Mouse (Mus musculus): Measurements from ENCODE around the gene Gm20696.

Gene Gm20696

DNA sequence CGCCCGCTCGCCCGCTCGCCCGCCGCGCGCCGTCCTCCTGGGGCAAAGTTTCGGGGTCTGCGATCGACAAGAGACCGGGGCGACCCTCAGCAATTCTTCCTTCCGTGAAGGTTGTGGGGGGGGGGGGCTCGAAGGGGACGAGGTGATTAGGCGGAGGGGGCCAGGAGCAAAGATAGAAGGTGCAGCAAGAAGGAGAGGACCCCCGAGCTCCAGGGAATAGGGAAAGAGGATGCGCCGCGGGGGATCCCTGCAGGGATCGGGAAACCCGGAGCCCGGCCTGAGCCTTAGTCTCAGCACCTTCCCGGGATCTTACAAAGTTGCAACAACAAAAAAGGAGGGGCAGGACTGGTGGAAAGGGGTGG lies 145.9 kb downstream of the Gm20696 start:
- DNase-seq (ENCODE audit: low spot score in 2 of 2), result no peak

- peak in 1 of 2 experiments; percentile 70 for DNase-seq (ENCODE audit: low spot score in 2 of 2)
Measured at GRCm38 (mm10) chr6:99519806-99520675, 146.6 kb downstream of the Gm20696 start.

- no peak for DNase-seq (ENCODE audit: low spot score in 2 of 2)
Measured at GRCm38 (mm10) chr6:99519052-99519451, 147.5 kb downstream of the Gm20696 start.

DNA sequence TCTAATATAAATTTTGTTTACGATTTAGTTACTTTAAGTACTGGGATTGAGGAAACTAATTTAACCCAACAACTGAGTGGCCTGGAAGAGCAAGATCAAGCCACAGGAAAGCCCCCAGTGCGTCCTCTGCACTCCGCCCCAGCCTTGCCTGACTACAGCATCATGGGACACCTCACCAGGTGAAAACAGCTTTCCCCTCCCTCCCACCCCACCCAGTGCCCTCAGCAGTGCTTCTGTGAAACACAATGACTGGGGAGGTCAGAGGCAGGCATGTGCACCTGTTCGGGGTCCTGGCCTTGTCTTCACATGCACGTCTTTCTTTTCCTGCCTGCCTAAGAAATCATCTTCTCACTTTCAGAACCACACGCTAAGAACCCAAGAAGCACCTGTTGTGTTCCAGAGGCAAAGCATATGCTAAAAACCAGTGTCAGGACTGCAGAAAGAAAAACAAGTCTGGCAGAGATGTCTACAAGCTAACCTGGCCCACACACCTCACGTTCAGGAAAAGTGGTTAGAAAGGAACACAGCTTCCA lies 150.9 kb downstream of the Gm20696 start:
- DNase-seq (ENCODE audit: low spot score in 2 of 2), result no peak

- DNase-seq (ENCODE audit: low spot score in 2 of 2), result no peak
Measured at GRCm38 (mm10) chr6:99511862-99512261, 154.7 kb downstream of the Gm20696 start.

DNA sequence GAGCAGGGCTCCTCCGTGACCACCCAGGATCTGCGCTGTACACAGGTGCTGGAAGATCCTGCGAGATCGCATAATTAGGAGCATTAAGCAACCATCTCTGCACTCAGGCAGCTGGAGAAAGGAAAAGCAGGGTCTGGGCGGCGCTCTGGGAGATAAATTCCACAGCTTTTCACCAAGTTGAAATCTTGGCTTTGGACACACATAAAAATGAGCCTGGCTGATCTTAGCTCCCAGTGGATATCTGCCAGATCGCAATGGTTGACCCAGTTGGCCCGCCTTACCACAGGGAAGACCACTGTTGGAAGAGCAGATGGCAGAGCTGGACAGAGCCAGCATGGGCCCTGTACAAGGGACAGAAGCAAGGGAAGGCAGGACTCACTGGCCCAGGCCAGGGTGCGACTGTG lies 157.4 kb downstream of the Gm20696 start:
- DNase-seq (ENCODE audit: low spot score in 2 of 2), result no peak

DNA sequence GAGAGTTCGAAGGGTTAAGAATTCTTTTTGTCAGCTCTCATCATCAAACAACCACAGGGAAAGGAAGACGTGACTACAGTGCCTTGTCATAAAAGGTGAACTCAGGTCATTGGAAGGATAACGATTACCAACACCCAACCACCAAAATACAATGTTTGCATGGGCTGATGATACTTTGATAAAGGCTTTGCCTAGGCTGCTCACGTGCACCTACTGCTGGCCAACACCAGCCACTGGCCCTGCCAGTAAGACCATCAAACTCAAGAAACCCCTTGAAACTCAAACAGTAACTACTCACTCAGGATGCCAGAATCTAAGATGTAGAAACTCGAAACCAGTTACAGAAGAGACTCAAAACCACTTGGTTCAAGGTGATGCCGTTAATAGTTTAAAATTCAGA lies 159.8 kb downstream of the Gm20696 start:
- no peak for DNase-seq (ENCODE audit: low spot score in 2 of 2)

GRCm38 (mm10) chr6:99503741-99504140 lies 162.9 kb downstream of the Gm20696 start:
- no peak for DNase-seq (ENCODE audit: low spot score in 2 of 2)

DNA sequence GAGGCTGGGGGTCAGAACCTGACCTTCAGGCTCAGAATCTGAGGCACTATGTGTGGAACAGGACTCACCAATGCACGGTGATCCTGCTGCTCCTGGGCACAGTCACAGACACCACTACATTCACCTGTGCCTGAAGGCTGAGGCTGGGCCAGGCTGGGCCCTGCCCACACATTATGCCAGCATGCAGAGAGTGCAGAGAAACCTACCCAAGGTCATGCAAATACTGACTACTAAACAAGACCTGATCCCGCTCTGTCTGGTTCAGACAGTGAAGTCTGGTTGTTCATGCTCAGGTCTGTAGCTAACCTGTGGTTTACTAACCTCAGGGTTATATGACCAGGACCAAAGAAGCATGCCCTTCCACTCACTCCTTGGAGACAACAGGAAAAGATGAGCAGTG lies 163.9 kb downstream of the Gm20696 start:
- no peak for DNase-seq (ENCODE audit: low spot score in 2 of 2)

DNA sequence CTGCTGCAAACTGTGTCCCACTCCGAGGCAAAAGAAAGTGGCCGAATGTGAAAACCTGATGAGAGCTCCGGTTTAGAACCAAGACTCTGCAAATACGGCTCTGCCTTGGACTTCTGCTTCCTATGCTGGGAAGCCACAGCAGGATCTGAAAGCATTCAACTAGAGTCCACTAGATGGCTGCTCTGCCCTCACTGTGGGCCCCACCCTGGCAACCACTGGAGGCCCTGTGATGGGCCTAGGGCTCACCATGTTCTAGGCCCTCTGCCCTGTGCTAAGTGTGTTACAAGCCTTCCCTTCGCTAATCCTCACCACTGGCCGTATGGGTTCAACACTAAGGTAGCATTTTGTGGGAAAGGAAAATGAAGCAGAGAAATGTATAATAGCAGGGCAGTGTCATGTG lies 164.3 kb downstream of the Gm20696 start:
- no peak for DNase-seq (ENCODE audit: low spot score in 2 of 2)

DNA sequence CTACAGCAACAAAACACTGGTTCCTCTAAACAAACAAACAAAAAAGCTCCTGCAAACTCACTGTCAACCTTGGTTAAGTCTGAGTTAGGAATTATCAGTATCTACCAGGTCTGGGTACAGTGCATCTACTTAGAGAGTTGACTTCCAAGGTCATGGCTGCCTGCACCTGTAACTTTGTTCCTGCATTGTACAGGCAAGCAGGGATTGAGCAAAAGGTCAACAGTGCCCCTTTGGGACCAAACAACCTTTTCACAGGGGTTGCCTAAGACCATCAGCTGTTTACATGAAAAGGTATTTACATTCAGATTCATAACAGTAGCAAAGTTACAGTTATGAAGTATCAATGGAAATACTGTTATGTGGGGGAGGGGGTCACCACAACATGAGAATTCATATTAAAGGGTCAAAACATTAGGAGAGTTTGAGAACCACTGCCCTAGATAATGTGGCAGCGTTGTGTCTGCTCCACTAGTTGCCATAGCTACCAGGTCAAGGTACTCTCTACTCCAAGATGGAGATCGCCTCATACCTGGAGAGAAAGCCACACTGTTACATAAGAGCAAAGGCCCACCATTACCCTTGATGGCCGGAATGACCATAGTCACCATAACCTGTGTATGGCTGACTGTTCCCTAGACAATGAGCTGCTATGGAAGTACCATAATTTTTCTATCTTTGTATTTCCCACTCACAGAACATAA lies 165.9 kb downstream of the Gm20696 start:
- no peak for DNase-seq (ENCODE audit: low spot score in 2 of 2)

DNA sequence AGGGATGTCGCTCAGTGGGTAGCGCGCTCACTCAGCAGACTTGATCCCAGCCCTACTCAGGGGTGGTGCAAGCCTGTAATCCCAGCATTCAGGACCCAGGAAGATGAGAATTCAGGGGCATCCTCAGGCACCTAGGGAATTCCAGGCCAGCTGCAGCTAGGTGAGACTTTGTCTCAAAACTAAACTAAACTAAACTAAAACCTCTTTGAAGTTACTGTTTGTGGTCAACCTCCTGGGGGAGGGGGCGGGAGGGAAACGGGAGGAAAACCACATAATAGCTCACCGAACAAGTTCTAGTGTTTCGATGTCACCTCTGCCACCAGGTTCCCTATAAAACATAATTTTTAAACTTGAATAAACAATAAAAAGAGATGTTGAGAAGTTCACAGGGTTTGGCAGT lies 168.5 kb downstream of the Gm20696 start:
- DNase-seq (ENCODE audit: low spot score in 2 of 2), result no peak

DNA sequence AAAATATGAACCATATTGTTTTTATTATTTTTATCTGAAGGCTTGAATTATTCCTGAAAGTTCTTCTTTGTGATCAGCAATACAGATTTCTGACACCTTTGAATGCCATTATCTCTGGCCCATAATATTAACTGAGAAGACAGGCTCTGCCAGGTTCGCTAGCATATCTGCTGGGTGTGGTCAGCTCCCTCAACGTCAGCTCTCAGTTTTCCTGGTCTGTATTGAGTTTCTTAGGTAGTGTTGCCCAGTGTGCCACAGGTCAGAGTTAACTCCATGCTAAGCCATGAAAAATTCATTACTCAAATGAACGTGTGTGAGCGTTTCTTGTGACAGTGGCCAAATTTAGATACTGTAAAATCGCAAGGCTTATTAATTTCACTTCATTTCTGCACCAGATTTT lies 170.5 kb downstream of the Gm20696 start:
- DNase-seq (ENCODE audit: low spot score in 2 of 2), result no peak

DNA sequence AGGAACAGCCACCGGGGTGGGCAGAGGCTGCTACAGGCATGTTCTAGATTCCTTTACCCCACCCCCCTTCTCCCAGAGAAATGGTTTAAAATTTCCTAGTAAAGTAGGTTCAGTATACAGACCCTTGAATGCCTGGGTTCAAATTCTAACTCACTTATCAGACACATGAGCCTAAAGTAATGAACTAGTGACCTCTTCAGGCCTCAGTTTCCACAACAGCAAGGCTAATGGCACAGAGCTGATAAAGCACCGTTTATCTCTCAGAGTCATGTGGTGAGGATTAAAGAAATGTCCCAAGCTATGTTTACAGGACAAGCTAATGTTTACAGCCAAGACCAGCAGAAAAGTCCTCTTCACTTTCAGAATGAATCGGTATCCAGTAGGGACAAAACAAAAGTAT lies 173.7 kb downstream of the Gm20696 start:
- no peak for DNase-seq (ENCODE audit: low spot score in 2 of 2)

DNA sequence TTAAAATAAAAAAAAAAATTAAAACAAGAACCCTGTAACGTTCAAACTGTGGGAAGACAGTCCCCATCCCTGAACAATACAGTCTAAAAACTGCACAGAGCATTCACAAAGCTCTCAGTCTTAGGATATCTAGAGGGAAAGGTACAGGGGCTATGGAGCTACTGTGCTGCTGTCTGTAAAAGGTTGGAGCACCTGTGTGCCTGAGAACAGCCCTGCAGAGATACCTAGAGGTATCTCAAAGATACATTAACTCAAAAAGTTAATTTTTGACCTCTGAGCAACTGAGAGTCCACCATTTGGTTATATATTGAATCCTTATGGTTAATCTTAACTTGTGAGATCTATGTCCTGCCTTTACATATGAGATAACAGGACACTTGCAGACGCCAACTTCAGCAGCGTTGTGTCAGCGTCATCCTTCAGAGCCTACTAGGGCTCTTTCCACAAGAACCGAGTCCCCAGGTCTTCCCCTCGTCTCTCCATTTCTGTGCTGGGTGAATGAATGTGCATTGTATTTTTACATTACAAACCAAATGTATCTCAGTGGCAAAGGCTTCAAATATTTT lies 174.5 kb downstream of the Gm20696 start:
- DNase-seq (ENCODE audit: low spot score in 2 of 2), result no peak

DNA sequence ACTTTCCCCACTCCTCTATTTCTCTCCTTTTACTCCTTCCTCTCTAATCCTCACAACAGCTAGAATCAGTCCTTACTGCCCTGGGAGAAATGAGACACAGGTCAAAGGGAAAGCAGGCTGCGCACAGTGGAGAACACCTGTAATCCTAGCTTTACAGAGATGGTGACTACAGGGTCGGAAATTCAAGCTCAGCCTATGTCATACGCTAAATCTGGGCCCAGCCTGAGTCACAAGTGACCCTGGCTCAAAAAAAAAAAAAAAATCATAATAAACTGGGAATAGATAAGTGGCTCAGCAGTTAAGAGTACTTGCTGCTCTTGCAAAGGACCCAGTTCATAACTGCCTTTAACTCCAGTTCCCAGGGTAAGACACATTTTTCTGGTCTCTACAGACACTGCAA lies 175.5 kb downstream of the Gm20696 start:
- no peak for DNase-seq (ENCODE audit: low spot score in 2 of 2)

DNA sequence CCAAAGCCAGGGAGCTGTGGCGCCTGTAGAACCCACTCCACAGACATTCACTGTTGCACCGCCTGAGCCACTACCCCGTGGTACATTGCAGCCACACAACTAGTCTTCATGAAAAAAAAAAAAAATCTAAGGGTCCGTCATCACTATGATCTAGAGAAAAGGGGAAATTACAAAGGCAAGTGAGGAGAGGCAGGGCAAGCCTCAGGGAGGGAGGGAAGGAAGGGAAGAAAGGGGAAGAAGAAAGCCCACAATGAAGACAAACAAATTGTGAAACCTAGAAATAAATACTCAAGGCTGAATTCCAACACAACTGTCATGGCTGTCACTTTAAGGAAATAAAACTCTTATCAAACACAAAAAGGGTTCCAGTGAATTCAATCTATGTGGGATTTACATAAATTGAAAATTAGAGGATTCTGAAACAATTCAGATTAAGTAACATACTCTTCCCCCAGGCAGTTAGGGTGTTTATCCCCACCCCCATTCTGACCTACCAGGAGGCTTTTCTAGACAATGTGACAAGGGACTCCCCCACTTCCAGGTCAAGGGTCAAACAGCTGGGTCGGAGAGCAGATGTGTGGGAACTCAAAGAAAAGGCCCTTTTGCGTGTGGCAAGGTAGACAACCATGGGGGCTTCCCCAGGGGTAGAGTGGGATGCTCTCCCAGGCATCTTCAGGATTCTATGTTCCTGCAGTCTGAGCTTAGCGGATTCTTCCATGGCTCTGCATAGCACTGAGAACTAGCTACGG lies 176.5 kb downstream of the Gm20696 start:
- no peak for DNase-seq (ENCODE audit: low spot score in 2 of 2)

DNA sequence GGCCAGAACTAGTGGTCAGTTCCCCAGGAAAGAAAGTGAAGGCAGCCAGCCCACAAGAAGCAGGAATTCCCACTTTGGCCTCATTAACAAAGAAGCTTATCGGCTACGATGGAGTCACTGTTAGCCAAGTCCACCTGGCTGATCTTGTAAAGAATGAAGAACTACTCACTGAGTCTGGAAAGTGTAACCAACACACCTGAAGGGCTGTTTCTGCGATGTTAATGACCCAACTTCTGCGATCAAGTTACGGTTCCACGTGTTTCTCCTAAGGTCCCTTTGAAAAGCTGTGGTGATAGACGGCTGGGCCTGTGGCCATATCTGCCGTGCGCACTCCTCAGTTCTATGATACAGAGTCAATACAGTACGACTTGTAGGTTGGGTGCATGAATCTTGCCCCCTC lies 177.2 kb downstream of the Gm20696 start:
- no peak for DNase-seq (ENCODE audit: low spot score in 2 of 2)

DNA sequence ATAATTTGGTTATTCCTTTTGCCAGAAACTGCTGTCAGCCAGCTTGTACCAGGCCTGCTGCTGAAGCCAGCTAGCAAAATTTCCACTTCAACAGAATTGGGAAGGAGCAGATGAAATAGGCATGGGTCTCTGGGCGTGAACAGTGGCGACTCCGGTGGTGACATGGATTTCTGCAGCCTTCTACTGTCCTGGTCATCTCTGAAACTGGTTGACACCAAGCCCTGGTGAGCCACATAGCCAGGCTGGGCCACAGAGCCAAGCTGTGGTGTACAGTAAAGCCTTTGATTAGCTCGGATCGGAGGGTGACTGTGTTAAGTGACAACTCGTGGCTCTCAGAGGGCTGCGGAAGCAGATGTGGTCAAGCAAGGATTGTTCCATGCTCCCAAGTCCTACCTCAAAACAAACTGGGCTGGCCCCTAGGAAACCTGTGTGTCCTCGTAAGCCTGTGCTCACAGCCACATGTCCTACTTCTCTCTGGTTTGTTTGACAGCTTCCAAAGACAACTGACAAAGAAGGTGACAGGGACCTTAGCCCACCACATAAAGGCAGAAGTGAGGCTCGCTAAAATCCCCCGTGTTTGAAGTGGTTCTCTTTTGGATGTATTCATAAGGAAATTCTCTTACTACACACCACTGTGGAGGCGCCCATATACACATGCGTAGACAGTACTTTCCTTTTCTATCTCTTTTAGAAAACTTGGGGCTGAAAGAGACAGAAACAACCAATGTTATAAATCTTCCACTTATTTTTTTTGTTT lies 180.5 kb downstream of the Gm20696 start:
- DNase-seq (ENCODE audit: low spot score in 2 of 2), result no peak

DNA sequence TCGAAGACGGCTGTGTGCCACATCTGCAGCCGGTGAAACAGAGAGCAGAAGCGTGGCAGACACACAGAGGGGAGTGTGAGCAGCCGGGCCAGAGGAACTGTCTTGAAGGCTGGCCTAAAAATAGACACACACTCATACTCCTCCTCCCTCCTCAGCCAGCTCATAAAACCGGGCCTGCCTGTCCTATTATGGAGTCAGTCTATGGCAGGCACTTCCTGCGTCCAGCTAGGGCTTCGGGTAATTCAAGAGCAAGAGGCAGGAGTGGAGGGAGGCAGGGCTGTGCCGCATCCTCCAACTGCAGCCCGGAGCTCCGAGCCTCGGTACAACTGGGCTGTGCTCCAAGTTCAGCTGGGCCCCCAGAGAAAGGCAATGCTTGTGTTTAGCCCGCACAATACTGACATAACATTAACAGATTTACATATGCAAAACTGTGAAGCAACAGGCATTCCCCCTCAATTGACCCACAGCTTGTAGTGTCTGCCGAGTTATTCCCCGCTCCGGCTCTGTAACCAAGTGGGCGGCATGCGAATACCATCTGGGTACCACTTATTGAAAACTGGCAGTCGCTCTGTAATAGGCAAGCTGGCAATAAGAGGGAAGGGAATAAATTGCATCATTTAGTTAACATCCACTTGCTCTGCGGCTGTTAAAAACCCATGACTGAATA lies 181.2 kb downstream of the Gm20696 start:
- peak; percentile 22 to 67 for DNase-seq (ENCODE audit: low spot score in 2 of 2)

DNA sequence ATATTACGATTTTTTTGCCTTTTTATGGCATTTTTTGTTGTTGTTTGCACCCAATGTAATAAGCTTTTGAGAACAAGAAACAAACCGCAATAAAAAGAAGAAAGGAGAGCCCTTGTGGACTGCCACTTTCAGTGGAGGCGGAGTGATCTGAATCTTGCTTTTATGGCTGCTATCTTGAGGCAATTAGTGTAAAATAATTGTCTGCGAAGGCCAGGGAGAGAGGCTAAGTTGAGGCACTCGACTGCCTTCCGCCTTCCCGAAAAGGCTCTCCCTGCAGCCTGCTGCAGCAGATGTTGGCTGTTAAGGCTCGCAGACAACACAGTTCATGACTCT lies 181.7 kb downstream of the Gm20696 start:
- no peak for DNase-seq (ENCODE audit: low spot score in 2 of 2)
